Mouse (Mus musculus) small intestine, adult 2 months (tissue): ENCODE measurements around the gene Nox4.

ENCODE experiments used
- CTCF ChIP-seq: fragments of 200-500 bp; IDR thresholded peaks from 2 replicates; pipeline ENCODE4 v1.5.1; 2012; ENCODE audit warnings: low read depth, mild to moderate bottlenecking, control low read depth, inconsistent platforms, low read length, moderate library complexity, mixed read lengths; ENCODE audit not compliant: insufficient replicate concordance, insufficient read length; ENCODE audit errors: extremely low read depth
- POLR2A ChIP-seq: fragments of 200-500 bp; IDR thresholded peaks from 2 replicates; pipeline ENCODE4 v1.6.1; 2012; ENCODE audit warnings: low read depth, mild to moderate bottlenecking, control low read depth, inconsistent platforms, low read length, moderate library complexity

DNA sequence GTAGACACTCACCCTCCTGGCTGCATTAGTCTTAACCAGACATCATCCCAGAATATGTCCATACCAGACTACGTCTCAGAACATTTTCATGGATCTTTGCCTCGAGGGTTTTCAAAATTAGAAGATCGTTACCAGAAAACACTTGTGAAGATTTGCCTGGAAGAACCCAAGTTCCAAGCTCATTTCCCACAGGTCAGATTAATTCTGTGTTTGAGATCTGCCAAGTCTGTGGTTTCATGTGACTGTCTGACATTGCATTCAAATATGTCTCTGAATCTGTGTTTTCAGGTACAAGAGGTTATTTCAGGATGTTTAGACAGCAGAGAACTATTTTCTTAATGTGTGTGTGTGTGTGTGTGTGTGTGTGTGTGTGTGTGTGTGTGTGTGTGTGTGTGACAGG lies 75.7 kb downstream of the Nox4 start:
- TF ChIP-seq POLR2A (no peak), CTCF (no peak)
